8 mouse cellular contexts compared by ENCODE assay signal in genomic region chr9:107637070-107637469, GRCm38 (mm10). TPM values are rescaled to one million over a fixed set of nuclear protein-coding genes. Genes with fewer than 3 reads are reported as not detected.
DNase-seq lines count a peak whose midpoint lies in the region; ATAC-seq and TF ChIP-seq lines count a peak whose summit lies in the region.
"Had no signal": no experiment of that assay in that cellular context is flagged by ENCODE, and none has a peak within 500 bp of the region (broad histone marks: within the 10 kb centered on the region; RNA-seq: fewer than 3 reads in every experiment).

No protein-coding gene starts in this region.

- no peaks in the 10 kb centered on the region for H3K36me3 ChIP-seq in lung, postnatal 0 days (ENCODE audit: insufficient read depth, low read length)
- H3K36me3 ChIP-seq in forebrain, embryonic 14.5 days (ENCODE audit: control insufficient read depth, insufficient read depth, low read length), result no peaks in the 10 kb centered on the region
- H3K36me3 ChIP-seq in midbrain, embryonic 10.5 days, result peaks cover 14% of the 10 kb centered on the region

- WGBS in lung, postnatal 0 days, result 43% methylated on average over 7 of the region's 7 CpGs
- WGBS in forebrain, embryonic 14.5 days, result under 1% methylated on average over 7 of the region's 7 CpGs
- 12% methylated on average over 7 of the region's 7 CpGs for WGBS in midbrain, embryonic 10.5 days

- H3K4me1 ChIP-seq in lung, postnatal 0 days (ENCODE audit: insufficient read depth, low read depth, low read length), result peaks cover 9% of the 10 kb centered on the region; the same call in 1 of the 2 replicates
- H3K4me1 ChIP-seq in forebrain, embryonic 14.5 days (ENCODE audit: control insufficient read depth, insufficient read depth, low read length), result peaks cover 23% of the 10 kb centered on the region
- H3K4me1 ChIP-seq in midbrain, embryonic 10.5 days, result peaks cover 90% of the 10 kb centered on the region

- H3K9ac ChIP-seq in lung, postnatal 0 days (replicated peaks; ENCODE audit: low read depth), result no peak overlapping the region
- no peak overlapping the region for H3K9ac ChIP-seq in forebrain, embryonic 14.5 days (ENCODE audit: low read length)

- peak; percentile 36 for DNase-seq in lung, postnatal 0 days (ENCODE audit: low spot score)
- DNase-seq in lung, postnatal 36 days, result no peak
- DNase-seq in forebrain, embryonic 14.5 days (ENCODE audit: low spot score), result peak; percentile 84
- peak; percentile 89 for DNase-seq in midbrain, embryonic 10.5 days (ENCODE audit: low spot score)
- DNase-seq in yolk sac, embryonic 10.5 days (ENCODE audit: low spot score), result no peak
- no peak for DNase-seq in kidney, adult 11 months
- no peak for DNase-seq in B cell, adult 2 months
- DNase-seq: thymus, postnatal 36 days had no signal

- no peak overlapping the region for H3K4me3 ChIP-seq in lung, postnatal 0 days (ENCODE audit: low read depth, low read length)
- H3K4me3 ChIP-seq in forebrain, embryonic 14.5 days (ENCODE audit: low read depth, low read length), result no peak overlapping the region
- H3K4me3 ChIP-seq in midbrain, embryonic 10.5 days, result peak overlapping the region; percentile 39

- ATAC-seq in lung, postnatal 0 days, result no peak
- ATAC-seq in forebrain, embryonic 14.5 days, result peak; percentile 32

- no peaks in the 10 kb centered on the region for H3K9me3 ChIP-seq in lung, postnatal 0 days (ENCODE audit: low read length)
- H3K9me3 ChIP-seq in forebrain, embryonic 14.5 days (replicated peaks; ENCODE audit: control insufficient read depth, low read length), result no peaks in the 10 kb centered on the region
- H3K9me3 ChIP-seq in midbrain, embryonic 10.5 days (replicated peaks), result no peaks in the 10 kb centered on the region

- H3K4me2 ChIP-seq in lung, postnatal 0 days (replicated peaks; ENCODE audit: low read depth, low read length), result no peak overlapping the region
- peak overlapping the region; percentile 26; the same call in 1 of the 2 replicates for H3K4me2 ChIP-seq in forebrain, embryonic 14.5 days (ENCODE audit: low read length)

- no peak for TF ChIP-seq EP300 in lung, postnatal 0 days (IDR thresholded peaks at IDR 0.05)

- no peak overlapping the region for H3K27ac ChIP-seq in lung, postnatal 0 days (ENCODE audit: low read length)
- peak overlapping the region; percentile 68 for H3K27ac ChIP-seq in forebrain, embryonic 14.5 days (ENCODE audit: low read depth, low read length)
- peak overlapping the region; percentile 98 for H3K27ac ChIP-seq in midbrain, embryonic 10.5 days (replicated peaks)

- no peak for TF ChIP-seq CTCF in lung, postnatal 0 days (IDR thresholded peaks at IDR 0.05)

- H3K27me3 ChIP-seq in lung, postnatal 0 days (replicated peaks; ENCODE audit: insufficient read depth, low read length), result no peaks in the 10 kb centered on the region
- H3K27me3 ChIP-seq in forebrain, embryonic 14.5 days (replicated peaks; ENCODE audit: control insufficient read depth, insufficient read depth, low read length), result no peaks in the 10 kb centered on the region
- H3K27me3 ChIP-seq in midbrain, embryonic 10.5 days (ENCODE audit: low read depth, poor library complexity, severe bottlenecking), result no peaks in the 10 kb centered on the region

RNA-seq across cellular contexts. Expression of gene Gnai2, which starts 1.9 kb away (rescaled TPM):
- polyA plus RNA-seq in lung, postnatal 0 days (2015; fragmentation: Nextera tagmentation; extraction: Ambion mirVana), result 414 and 417 TPM in 2 replicates
- 371 and 423 TPM in 2 replicates for polyA plus RNA-seq in forebrain, embryonic 14.5 days (2014; fragmentation: Nextera tagmentation; extraction: Ambion mirVana)
- polyA plus RNA-seq in midbrain, embryonic 10.5 days (2016; fragmentation: Nextera tagmentation; extraction: Ambion mirVana), result 629 and 656 TPM in 2 replicates

RNA-seq across cellular contexts. Expression of gene Sema3b, which starts 28.0 kb away (rescaled TPM):
- polyA plus RNA-seq in lung, postnatal 0 days (2015; fragmentation: Nextera tagmentation; extraction: Ambion mirVana), result 31.9 and 34.3 TPM in 2 replicates
- polyA plus RNA-seq in forebrain, embryonic 14.5 days (2014; fragmentation: Nextera tagmentation; extraction: Ambion mirVana), result 0.85 and 1.3 TPM in 2 replicates
- polyA plus RNA-seq in midbrain, embryonic 10.5 days (2016; fragmentation: Nextera tagmentation; extraction: Ambion mirVana), result 1.8 and 3.2 TPM in 2 replicates

RNA-seq across cellular contexts. Expression of gene Slc38a3, which starts 32.3 kb away (rescaled TPM):
- 0.51 and 0.81 TPM in 2 replicates for polyA plus RNA-seq in lung, postnatal 0 days (2015; fragmentation: Nextera tagmentation; extraction: Ambion mirVana)
- polyA plus RNA-seq in forebrain, embryonic 14.5 days (2014; fragmentation: Nextera tagmentation; extraction: Ambion mirVana), result 32.8 and 32.9 TPM in 2 replicates
- 9.3 and 11.6 TPM in 2 replicates for polyA plus RNA-seq in midbrain, embryonic 10.5 days (2016; fragmentation: Nextera tagmentation; extraction: Ambion mirVana)

RNA-seq across cellular contexts. Expression of gene Gnat1, which starts 42.4 kb away (rescaled TPM):
- polyA plus RNA-seq in lung, postnatal 0 days (2015; fragmentation: Nextera tagmentation; extraction: Ambion mirVana), result 0.23 and 0.30 TPM in 2 replicates
- 0.28 and 0.66 TPM in 2 replicates for polyA plus RNA-seq in forebrain, embryonic 14.5 days (2014; fragmentation: Nextera tagmentation; extraction: Ambion mirVana)
- polyA plus RNA-seq in midbrain, embryonic 10.5 days (2016; fragmentation: Nextera tagmentation; extraction: Ambion mirVana), result 3.2 and 3.6 TPM in 2 replicates

RNA-seq across cellular contexts. Expression of gene Ifrd2, which starts 49.6 kb away (rescaled TPM):
- polyA plus RNA-seq in lung, postnatal 0 days (2015; fragmentation: Nextera tagmentation; extraction: Ambion mirVana), result 22.4 and 24.1 TPM in 2 replicates
- polyA plus RNA-seq in forebrain, embryonic 14.5 days (2014; fragmentation: Nextera tagmentation; extraction: Ambion mirVana), result 18.7 and 19.1 TPM in 2 replicates
- 46.3 and 56.8 TPM in 2 replicates for polyA plus RNA-seq in midbrain, embryonic 10.5 days (2016; fragmentation: Nextera tagmentation; extraction: Ambion mirVana)

Comparison
In these comparisons a context has a peak if more than half of its experiments do, and no peak if none do; other contexts are left out.
1. DNase-seq: peak in lung, postnatal 0 days (single experiment), forebrain, embryonic 14.5 days (single experiment) and midbrain, embryonic 10.5 days (single experiment); none in lung, postnatal 36 days (single experiment), yolk sac, embryonic 10.5 days (single experiment), kidney, adult 11 months (single experiment) and B cell, adult 2 months (0 of 2).